Mouse (Mus musculus): Measurements from ENCODE around the gene Col7a1. TPM values are rescaled to one million over a fixed set of nuclear protein-coding genes. Genes with fewer than 3 reads are reported as not detected.

Col7a1 gene
- polyA plus RNA-seq, 1 experiment = 3.4 TPM

DNA sequence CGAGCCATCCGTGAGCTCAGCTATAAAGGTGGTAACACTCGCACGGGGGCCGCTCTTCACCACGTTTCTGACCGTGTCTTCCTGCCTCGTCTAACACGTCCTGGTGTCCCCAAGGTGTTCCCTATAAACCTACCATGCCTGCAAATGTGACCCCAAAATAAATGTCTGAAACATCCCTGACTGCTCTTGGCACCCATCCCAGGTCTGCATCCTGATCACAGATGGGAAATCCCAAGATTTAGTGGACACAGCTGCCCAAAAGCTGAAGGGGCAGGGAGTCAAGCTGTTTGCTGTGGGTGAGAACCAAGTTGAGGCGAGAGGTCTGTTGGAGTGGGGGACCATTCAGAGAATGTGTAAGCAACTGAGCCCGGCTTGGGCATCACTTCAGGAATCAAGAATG, 1.9 kb downstream of the Col7a1 start:
- H3K27me3 ChIP-seq (ENCODE audit: control insufficient read depth, insufficient read depth, low read length) = no peaks in the 10 kb centered on the region
- no peaks in the 10 kb centered on the region for H3K4me1 ChIP-seq (ENCODE audit: control insufficient read depth, insufficient read depth, low read length)
- no peak for TF ChIP-seq CTCF (IDR thresholded peaks at IDR 0.05; ENCODE audit: control insufficient read depth, insufficient read depth, insufficient replicate concordance, low read depth, low read length)
- no peak for TF ChIP-seq POLR2A (IDR thresholded peaks at IDR 0.05; ENCODE audit: control insufficient read depth, low read depth, low read length)
- H3K27ac ChIP-seq (ENCODE audit: control insufficient read depth, insufficient read depth, low read depth, low read length) = no peak overlapping the region
- no peaks in the 10 kb centered on the region for H3K36me3 ChIP-seq (ENCODE audit: control insufficient read depth, insufficient read depth, low read length)
- H3K4me3 ChIP-seq (ENCODE audit: control insufficient read depth, low read depth, low read length) = no peak overlapping the region

DNA sequence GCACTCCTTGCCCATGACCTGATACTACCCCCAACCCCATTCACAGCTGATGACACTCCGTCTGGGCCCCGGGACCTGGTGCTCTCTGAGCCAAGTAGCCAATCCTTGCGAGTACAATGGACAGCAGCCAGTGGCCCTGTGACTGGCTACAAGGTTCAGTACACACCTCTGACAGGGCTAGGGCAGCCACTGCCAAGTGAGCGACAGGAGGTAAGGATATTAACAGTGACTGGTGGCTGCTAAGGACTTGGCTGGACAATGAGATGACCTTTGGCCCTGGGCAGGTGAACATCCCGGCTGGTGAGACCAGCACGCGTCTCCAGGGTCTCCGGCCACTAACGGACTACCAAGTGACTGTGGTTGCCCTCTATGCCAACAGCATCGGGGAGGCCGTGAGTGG, 2.5 kb downstream of the Col7a1 start:
- Histone ChIP-seq H3K4me3 (ENCODE audit: control insufficient read depth, low read depth, low read length) (no peak overlapping the region), H3K27me3 (ENCODE audit: control insufficient read depth, insufficient read depth, low read length) (no peaks in the 10 kb centered on the region), H3K4me1 (ENCODE audit: control insufficient read depth, insufficient read depth, low read length) (no peaks in the 10 kb centered on the region), H3K36me3 (ENCODE audit: control insufficient read depth, insufficient read depth, low read length) (no peaks in the 10 kb centered on the region), H3K27ac (ENCODE audit: control insufficient read depth, insufficient read depth, low read depth, low read length) (no peak overlapping the region)
- TF ChIP-seq CTCF (IDR thresholded peaks at IDR 0.05; ENCODE audit: control insufficient read depth, insufficient read depth, insufficient replicate concordance, low read depth, low read length) (no peak), POLR2A (IDR thresholded peaks at IDR 0.05; ENCODE audit: control insufficient read depth, low read depth, low read length) (no peak)

DNA sequence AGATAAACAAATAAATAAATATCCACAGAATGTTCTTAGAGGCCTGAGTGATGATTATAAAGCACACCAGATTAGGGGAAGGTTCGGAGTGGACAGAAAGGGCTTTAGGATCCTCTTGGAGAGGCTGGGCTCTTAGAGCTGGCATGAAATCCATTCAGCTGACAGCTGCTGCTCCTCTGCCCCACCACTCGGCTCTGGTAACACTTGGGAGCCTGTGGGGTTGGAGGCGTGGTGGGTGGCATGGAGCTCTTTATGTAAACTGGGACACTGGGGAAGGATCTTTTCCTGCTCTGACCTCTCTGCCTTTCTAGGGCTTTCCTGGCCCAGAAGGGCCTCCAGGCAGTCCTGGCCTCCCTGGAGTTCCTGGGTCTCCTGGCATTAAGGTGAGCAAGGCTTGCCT, 10.2 kb downstream of the Col7a1 start:
- Histone ChIP-seq H3K4me1 (ENCODE audit: control insufficient read depth, insufficient read depth, low read length) (no peaks in the 10 kb centered on the region), H3K36me3 (ENCODE audit: control insufficient read depth, insufficient read depth, low read length) (no peaks in the 10 kb centered on the region), H3K4me3 (ENCODE audit: control insufficient read depth, low read depth, low read length) (no peak overlapping the region), H3K27me3 (ENCODE audit: control insufficient read depth, insufficient read depth, low read length) (no peaks in the 10 kb centered on the region), H3K27ac (ENCODE audit: control insufficient read depth, insufficient read depth, low read depth, low read length) (no peak overlapping the region)
- TF ChIP-seq POLR2A (IDR thresholded peaks at IDR 0.05; ENCODE audit: control insufficient read depth, low read depth, low read length) = no peak
- no peak for TF ChIP-seq CTCF (IDR thresholded peaks at IDR 0.05; ENCODE audit: control insufficient read depth, insufficient read depth, insufficient replicate concordance, low read depth, low read length)

DNA sequence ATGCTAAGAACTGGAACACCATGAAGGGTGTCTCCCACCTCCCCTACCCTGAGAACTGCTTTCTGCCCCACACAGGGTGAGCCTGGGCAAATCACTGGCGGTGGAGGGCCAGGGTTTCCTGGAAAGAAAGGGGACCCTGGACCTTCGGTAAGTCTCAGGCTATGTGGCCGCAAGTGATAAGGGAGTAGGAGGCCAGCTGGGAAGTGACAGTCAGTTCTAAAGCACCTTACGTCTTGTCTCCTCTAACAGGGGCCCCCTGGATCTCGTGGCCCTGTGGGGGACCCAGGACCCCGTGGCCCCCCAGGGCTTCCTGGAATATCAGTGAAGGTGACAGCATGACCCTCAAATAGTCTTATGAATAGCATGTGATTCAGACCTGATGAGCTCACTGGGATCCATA, 11.0 kb downstream of the Col7a1 start:
- no peak overlapping the region for H3K27ac ChIP-seq (ENCODE audit: control insufficient read depth, insufficient read depth, low read depth, low read length)
- no peaks in the 10 kb centered on the region for H3K4me1 ChIP-seq (ENCODE audit: control insufficient read depth, insufficient read depth, low read length)
- H3K4me3 ChIP-seq (ENCODE audit: control insufficient read depth, low read depth, low read length) = no peak overlapping the region
- no peak for TF ChIP-seq CTCF (IDR thresholded peaks at IDR 0.05; ENCODE audit: control insufficient read depth, insufficient read depth, insufficient replicate concordance, low read depth, low read length)
- TF ChIP-seq POLR2A (IDR thresholded peaks at IDR 0.05; ENCODE audit: control insufficient read depth, low read depth, low read length) = no peak
- no peaks in the 10 kb centered on the region for H3K27me3 ChIP-seq (ENCODE audit: control insufficient read depth, insufficient read depth, low read length)
- no peaks in the 10 kb centered on the region for H3K36me3 ChIP-seq (ENCODE audit: control insufficient read depth, insufficient read depth, low read length)

DNA sequence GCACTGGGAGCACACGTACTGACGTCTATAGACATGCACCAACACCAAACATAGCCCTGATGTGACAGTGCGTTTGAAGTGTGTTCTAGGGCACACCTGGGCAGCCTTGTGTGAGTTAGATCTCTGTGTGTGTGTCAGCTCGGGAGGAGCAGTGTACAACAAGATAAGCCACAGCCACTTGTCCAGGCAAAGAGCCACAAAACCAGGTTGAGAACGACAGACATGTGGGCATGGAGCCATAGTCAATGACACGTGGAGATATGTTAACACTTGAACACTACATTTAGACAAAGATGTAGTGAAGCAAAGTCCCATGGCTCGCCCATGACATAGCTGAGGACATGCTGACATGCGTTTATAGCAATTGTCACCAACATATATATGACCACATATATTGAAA, 17.2 kb downstream of the Col7a1 start:
- Histone ChIP-seq H3K4me1 (ENCODE audit: control insufficient read depth, insufficient read depth, low read length) (no peaks in the 10 kb centered on the region), H3K4me3 (ENCODE audit: control insufficient read depth, low read depth, low read length) (no peak overlapping the region), H3K36me3 (ENCODE audit: control insufficient read depth, insufficient read depth, low read length) (no peaks in the 10 kb centered on the region), H3K27ac (ENCODE audit: control insufficient read depth, insufficient read depth, low read depth, low read length) (no peak overlapping the region), H3K27me3 (ENCODE audit: control insufficient read depth, insufficient read depth, low read length) (no peaks in the 10 kb centered on the region)
- no peak for TF ChIP-seq CTCF (IDR thresholded peaks at IDR 0.05; ENCODE audit: control insufficient read depth, insufficient read depth, insufficient replicate concordance, low read depth, low read length)
- no peak for TF ChIP-seq POLR2A (IDR thresholded peaks at IDR 0.05; ENCODE audit: control insufficient read depth, low read depth, low read length)

DNA sequence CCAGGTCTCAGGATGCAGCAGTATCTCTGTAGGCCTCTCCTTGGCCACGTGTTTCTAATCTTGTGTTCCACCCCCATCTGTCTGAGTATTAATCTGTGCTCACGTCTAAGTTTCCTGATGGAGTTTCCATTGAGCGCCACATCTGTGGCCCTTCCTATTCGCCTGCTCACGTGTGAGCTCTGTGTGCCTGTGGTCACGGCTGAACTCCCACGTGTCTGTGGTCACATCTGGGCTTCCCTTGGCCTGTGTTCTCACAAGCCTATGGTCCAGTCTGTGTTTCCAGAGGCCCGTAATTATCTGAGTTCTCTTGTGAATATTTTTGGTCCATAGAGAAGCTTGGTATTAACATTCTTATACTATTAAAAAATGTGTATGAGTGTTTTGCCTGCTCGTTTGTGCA, 23.1 kb downstream of the Col7a1 start:
- Histone ChIP-seq H3K27me3 (ENCODE audit: control insufficient read depth, insufficient read depth, low read length) (no peaks in the 10 kb centered on the region), H3K36me3 (ENCODE audit: control insufficient read depth, insufficient read depth, low read length) (no peaks in the 10 kb centered on the region), H3K27ac (ENCODE audit: control insufficient read depth, insufficient read depth, low read depth, low read length) (no peak overlapping the region), H3K4me1 (ENCODE audit: control insufficient read depth, insufficient read depth, low read length) (no peaks in the 10 kb centered on the region), H3K4me3 (ENCODE audit: control insufficient read depth, low read depth, low read length) (no peak overlapping the region)
- TF ChIP-seq CTCF (IDR thresholded peaks at IDR 0.05; ENCODE audit: control insufficient read depth, insufficient read depth, insufficient replicate concordance, low read depth, low read length) (no peak), POLR2A (IDR thresholded peaks at IDR 0.05; ENCODE audit: control insufficient read depth, low read depth, low read length) (no peak)

DNA sequence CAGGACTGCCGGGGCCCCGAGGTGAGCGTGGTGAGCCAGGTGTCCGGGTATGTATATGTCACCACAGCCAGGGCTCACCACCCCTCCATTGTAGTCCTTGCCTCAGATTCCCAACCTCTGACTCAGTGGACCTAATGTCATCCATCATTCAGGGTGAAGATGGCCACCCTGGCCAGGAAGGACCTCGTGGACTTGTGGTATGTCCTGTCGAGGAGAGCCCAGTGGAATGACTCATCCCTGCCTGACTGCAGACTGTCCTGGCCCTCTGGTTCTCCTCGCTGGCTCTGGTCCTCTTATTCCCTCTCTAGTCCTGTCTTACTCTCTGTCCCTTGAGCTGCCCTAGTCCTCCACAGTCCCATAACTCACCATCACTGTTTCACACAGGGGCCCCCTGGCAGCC, 24.6 kb downstream of the Col7a1 start:
- Histone ChIP-seq H3K36me3 (ENCODE audit: control insufficient read depth, insufficient read depth, low read length) (no peaks in the 10 kb centered on the region), H3K4me3 (ENCODE audit: control insufficient read depth, low read depth, low read length) (no peak overlapping the region), H3K4me1 (ENCODE audit: control insufficient read depth, insufficient read depth, low read length) (no peaks in the 10 kb centered on the region), H3K27me3 (ENCODE audit: control insufficient read depth, insufficient read depth, low read length) (no peaks in the 10 kb centered on the region), H3K27ac (ENCODE audit: control insufficient read depth, insufficient read depth, low read depth, low read length) (no peak overlapping the region)
- TF ChIP-seq POLR2A (IDR thresholded peaks at IDR 0.05; ENCODE audit: control insufficient read depth, low read depth, low read length) (no peak), CTCF (IDR thresholded peaks at IDR 0.05; ENCODE audit: control insufficient read depth, insufficient read depth, insufficient replicate concordance, low read depth, low read length) (no peak)

DNA sequence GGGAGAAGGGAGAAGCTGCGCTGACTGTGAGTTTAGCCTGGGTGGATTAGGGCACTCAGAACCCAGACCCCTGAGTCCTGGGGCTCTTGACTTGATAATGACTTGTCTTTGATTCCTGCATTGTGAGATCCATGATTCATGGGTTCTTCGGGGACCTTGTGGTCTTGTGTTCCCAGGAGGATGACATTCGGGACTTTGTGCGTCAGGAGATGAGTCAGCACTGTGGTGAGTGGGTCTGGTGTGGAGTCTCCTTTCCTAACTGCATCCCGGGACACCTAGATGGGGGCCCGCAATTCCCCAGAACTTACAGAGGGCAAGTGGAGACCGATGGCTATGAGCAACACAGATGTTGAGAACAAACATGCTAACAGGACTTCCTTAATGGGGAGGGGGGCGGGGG, 29.1 kb downstream of the Col7a1 start:
- TF ChIP-seq CTCF (IDR thresholded peaks at IDR 0.05; ENCODE audit: control insufficient read depth, insufficient read depth, insufficient replicate concordance, low read depth, low read length) = no peak
- Histone ChIP-seq H3K4me3 (ENCODE audit: control insufficient read depth, low read depth, low read length) (no peak overlapping the region), H3K27ac (ENCODE audit: control insufficient read depth, insufficient read depth, low read depth, low read length) (no peak overlapping the region), H3K4me1 (ENCODE audit: control insufficient read depth, insufficient read depth, low read length) (no peaks in the 10 kb centered on the region), H3K36me3 (ENCODE audit: control insufficient read depth, insufficient read depth, low read length) (no peaks in the 10 kb centered on the region), H3K27me3 (ENCODE audit: control insufficient read depth, insufficient read depth, low read length) (no peaks in the 10 kb centered on the region)

Measured in testis, adult 2 months (tissue).